Mouse (Mus musculus) bone marrow, adult 2 months (tissue): Measurements from ENCODE around the gene Tuba1a.

Source experiments
- CTCF ChIP-seq: fragments of 200-500 bp; IDR thresholded peaks from 2 replicates; pipeline ENCODE4 v1.5.1; 2011; ENCODE audit warnings: low read length, control low read depth; ENCODE audit not compliant: control insufficient read depth, insufficient read depth
- POLR2A ChIP-seq: fragments of 200-500 bp; IDR thresholded peaks from 2 replicates; pipeline ENCODE4 v1.6.1; 2011; ENCODE audit warnings: low read depth, mild to moderate bottlenecking, control low read depth, low read length, borderline replicate concordance; ENCODE audit not compliant: control insufficient read depth

DNA sequence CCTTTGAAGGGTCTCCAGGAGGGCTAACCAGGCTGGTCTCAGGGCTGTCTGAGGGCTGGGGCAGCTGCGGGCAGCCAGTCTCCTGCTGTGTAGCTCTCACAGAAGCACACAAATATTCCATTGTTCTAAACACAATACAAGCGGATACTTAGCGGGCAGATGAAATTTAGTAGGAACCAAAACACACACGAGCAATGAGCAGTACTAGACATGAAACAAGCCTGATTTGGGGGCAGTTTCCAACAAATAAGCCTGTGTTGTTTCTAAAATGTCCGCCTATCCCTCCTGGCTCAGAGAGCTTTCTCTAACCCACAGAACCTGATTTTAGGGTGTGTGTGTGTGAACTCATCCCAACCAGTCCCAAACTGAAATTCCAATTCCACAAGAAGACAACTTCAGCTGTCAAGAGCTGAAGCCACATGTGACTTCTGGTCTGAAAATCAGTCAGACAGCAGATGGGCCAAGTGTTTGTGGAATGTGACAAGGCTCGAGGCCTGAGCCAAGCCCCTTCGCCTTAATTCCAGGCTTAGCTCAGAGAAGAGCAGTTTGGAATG is 33.7 kb upstream of the Tuba1a start:
- TF ChIP-seq CTCF (no peak), POLR2A (no peak)
